In the genomic region with DNA sequence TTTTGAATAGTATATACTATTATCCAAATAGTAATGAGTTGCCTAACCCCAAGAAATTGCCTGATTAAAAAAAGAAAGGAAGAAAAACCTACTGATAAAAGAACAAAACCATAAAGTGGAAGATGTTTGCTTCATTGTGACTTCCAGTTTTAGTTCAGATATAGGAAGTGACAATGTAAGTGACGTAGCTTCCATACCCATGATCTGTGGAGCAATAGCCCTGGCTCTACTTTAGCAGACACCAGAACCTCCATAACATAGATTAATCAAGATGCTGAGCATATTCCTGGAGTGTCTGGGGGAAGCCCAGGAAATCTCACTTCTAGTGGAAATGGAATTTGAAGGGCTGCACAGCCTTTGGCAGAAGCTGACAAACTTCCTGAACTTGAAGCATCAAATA, we compare ENCODE assay signal across 17 mouse cellular contexts.
"Had no signal": no experiment of that assay in that cellular context is flagged by ENCODE, and none has a peak within 500 bp of the region (broad histone marks: within the 10 kb centered on the region; RNA-seq: fewer than 3 reads in every experiment).

No protein-coding gene starts in this region.

- ATAC-seq: intestine, embryonic 16.5 days had no signal

- DNase-seq: gastrocnemius, adult 2 months; gastrocnemius, postnatal 10 days; gastrocnemius, postnatal 25 days; heart, adult 11 months; heart, adult 2 months; heart, postnatal 14 days; heart, postnatal 36 days; kidney, adult 11 months; kidney, adult 2 months; kidney, adult 9 months; kidney, postnatal 14 days; kidney, postnatal 36 days; layer of hippocampus, adult 9-11 months; layer of hippocampus, postnatal 36 days; liver; liver, embryonic 13.5 days had no signal
